ENCODE assay signal across 8 mouse cellular contexts in the genomic region with DNA sequence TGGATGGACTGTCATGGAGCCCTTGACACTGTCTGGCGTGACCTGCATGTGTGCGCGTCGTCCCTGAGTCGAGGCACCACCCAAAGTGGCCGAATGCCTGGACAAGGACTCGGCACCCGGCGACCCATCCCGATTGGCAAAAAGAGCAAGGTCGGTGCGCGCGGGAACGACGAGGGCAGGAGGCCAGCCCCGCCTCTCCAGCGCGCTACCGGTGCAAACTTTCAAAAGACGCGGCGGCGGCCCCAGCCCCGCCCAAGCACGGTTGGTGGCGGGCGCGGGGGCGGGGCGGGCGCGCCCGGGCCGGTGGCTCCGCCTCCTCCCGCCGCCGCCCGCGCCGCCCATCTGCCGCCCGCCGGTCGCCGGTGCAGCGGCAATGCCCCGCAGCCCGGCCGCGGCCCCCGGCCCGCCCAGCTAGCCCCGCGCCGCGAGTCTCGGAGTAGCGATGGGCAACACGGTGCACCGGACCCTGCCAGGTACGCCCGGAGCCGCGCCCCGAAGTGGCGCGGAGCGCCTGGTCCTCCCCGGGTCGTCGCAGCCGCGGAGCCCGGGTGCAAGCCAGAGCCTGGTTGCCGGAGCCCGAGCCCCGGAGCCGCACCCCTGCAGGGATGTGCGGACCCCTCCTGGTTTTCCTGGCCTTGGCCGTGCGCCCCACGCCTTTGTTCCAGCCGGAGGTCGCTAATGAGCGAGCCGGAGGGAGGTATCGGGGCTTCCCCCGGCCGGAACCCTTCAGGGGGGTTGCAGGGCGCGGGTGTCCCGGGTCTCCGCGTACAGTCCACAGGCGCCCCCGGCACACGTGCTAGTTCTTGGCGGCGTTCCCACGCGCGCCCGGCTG. TPM values are rescaled to one million over a fixed set of nuclear protein-coding genes. Genes with fewer than 3 reads are reported as not detected.
DNase-seq lines count a peak whose midpoint lies in the region; ATAC-seq and TF ChIP-seq lines count a peak whose summit lies in the region.

Gene Neurl1b, plus strand, starts transcription at position 307 of the 832 bp plus-strand sequence.

- WGBS in embryonic facial prominence, embryonic 15.5 days, result under 1% methylated on average over 89 of the region's 105 CpGs
- WGBS in heart, embryonic 15.5 days, result under 1% methylated on average over 83 of the region's 105 CpGs
- under 1% methylated on average over 100 of the region's 105 CpGs for WGBS in lung, adult 2 months
- 1% methylated on average over 102 of the region's 105 CpGs for WGBS in olfactory bulb, adult 2 months

- no peaks in the 10 kb centered on the region for H3K4me1 ChIP-seq in ES-Bruce4 (ENCODE audit: control insufficient read depth, insufficient read depth, low read length)
- H3K4me1 ChIP-seq in embryonic facial prominence, embryonic 15.5 days, result peaks cover 15% of the 10 kb centered on the region; the same call in 1 of the 2 replicates
- peaks cover 36% of the 10 kb centered on the region for H3K4me1 ChIP-seq in heart, embryonic 15.5 days (replicated peaks)
- H3K4me1 ChIP-seq in lung, adult 2 months (ENCODE audit: control insufficient read depth, insufficient read depth, low read length), result 0 out of 2 replicates have a peak, but pooled peaks cover 2% of the 10 kb centered on the region
- H3K4me1 ChIP-seq in olfactory bulb, adult 2 months (ENCODE audit: control insufficient read depth, insufficient read depth, low read length), result peaks cover 19% of the 10 kb centered on the region

- peak; percentile 77 for DNase-seq in adrenal gland, postnatal 25 days
- DNase-seq in kidney, postnatal 14 days, result peak; percentile 83
- DNase-seq in lung, adult 2 months, result peak; percentile 56
- DNase-seq in urinary bladder, postnatal 25 days (ENCODE audit: low spot score), result peak; percentile 54

- H3K27me3 ChIP-seq in ES-Bruce4 (ENCODE audit: control insufficient read depth, insufficient read depth, low read length, poor library complexity, severe bottlenecking), result peaks cover 11% of the 10 kb centered on the region
- peaks cover 42% of the 10 kb centered on the region for H3K27me3 ChIP-seq in embryonic facial prominence, embryonic 15.5 days
- 0 out of 2 replicates have a peak, but pooled peaks cover 7% of the 10 kb centered on the region for H3K27me3 ChIP-seq in heart, embryonic 15.5 days

- no peaks in the 10 kb centered on the region for H3K9me3 ChIP-seq in ES-Bruce4 (replicated peaks; ENCODE audit: control insufficient read depth, insufficient read depth, low read length, poor library complexity, severe bottlenecking)
- H3K9me3 ChIP-seq in embryonic facial prominence, embryonic 15.5 days (replicated peaks), result no peaks in the 10 kb centered on the region
- no peaks in the 10 kb centered on the region for H3K9me3 ChIP-seq in heart, embryonic 15.5 days (replicated peaks)

- no peak for TF ChIP-seq EP300 in ES-Bruce4 (IDR thresholded peaks at IDR 0.05; ENCODE audit: insufficient read depth, low read depth, low read length)

- peak within 1 kb of the TSS; percentile 81 for H3K9ac ChIP-seq in ES-Bruce4 (ENCODE audit: low read depth, poor library complexity, severe bottlenecking)
- peak within 1 kb of the TSS; percentile 69 for H3K9ac ChIP-seq in embryonic facial prominence, embryonic 15.5 days
- peak within 1 kb of the TSS; percentile 89 for H3K9ac ChIP-seq in heart, embryonic 15.5 days

- TF ChIP-seq POLR2A in ES-Bruce4 (IDR thresholded peaks at IDR 0.05; ENCODE audit: insufficient read depth, low read length), result no peak
- TF ChIP-seq POLR2A in lung, adult 2 months (IDR thresholded peaks at IDR 0.05; ENCODE audit: borderline replicate concordance, extremely low read depth, low read depth, low read length), result no peak
- no peak for TF ChIP-seq POLR2A in olfactory bulb, adult 2 months (IDR thresholded peaks at IDR 0.05; ENCODE audit: insufficient read depth, low read depth, low read length)

- H3K4me2 ChIP-seq in embryonic facial prominence, embryonic 15.5 days (replicated peaks), result peak within 1 kb of the TSS; percentile 99
- H3K4me2 ChIP-seq in heart, embryonic 15.5 days, result peak within 1 kb of the TSS; percentile 93

- no peak for TF ChIP-seq CTCF in ES-Bruce4 (IDR thresholded peaks at IDR 0.05; ENCODE audit: low read depth, low read length)
- TF ChIP-seq CTCF in lung, adult 2 months (IDR thresholded peaks at IDR 0.05; ENCODE audit: insufficient read depth, low read length), result no peak
- TF ChIP-seq CTCF in olfactory bulb, adult 2 months (IDR thresholded peaks at IDR 0.05; ENCODE audit: insufficient read depth, low read depth, low read length), result no peak

- H3K4me3 ChIP-seq in ES-Bruce4 (ENCODE audit: low read depth, low read length), result peak within 1 kb of the TSS; percentile 95
- peak within 1 kb of the TSS; percentile 72 for H3K4me3 ChIP-seq in embryonic facial prominence, embryonic 15.5 days (replicated peaks)
- peak within 1 kb of the TSS; percentile 86 for H3K4me3 ChIP-seq in heart, embryonic 15.5 days
- peak within 1 kb of the TSS; percentile 78 for H3K4me3 ChIP-seq in lung, adult 2 months (replicated peaks; ENCODE audit: extremely low read depth, low read depth, low read length)
- H3K4me3 ChIP-seq in olfactory bulb, adult 2 months (ENCODE audit: insufficient read depth, low read depth, low read length), result peak within 1 kb of the TSS; percentile 71

- H3K27ac ChIP-seq in ES-Bruce4 (ENCODE audit: insufficient read depth, low read length), result no peak within 1 kb of the TSS
- no peak within 1 kb of the TSS for H3K27ac ChIP-seq in embryonic facial prominence, embryonic 15.5 days (replicated peaks)
- peak within 1 kb of the TSS; percentile 74 for H3K27ac ChIP-seq in heart, embryonic 15.5 days
- peak within 1 kb of the TSS; percentile 72 for H3K27ac ChIP-seq in olfactory bulb, adult 2 months (ENCODE audit: insufficient read depth, low read depth, low read length)

- H3K36me3 ChIP-seq in ES-Bruce4 (ENCODE audit: control insufficient read depth, insufficient read depth, low read length, poor library complexity, severe bottlenecking), result no peaks in the 10 kb centered on the region
- no peaks in the 10 kb centered on the region for H3K36me3 ChIP-seq in embryonic facial prominence, embryonic 15.5 days
- no peaks in the 10 kb centered on the region for H3K36me3 ChIP-seq in heart, embryonic 15.5 days

- ATAC-seq in embryonic facial prominence, embryonic 15.5 days (ENCODE audit: insufficient number of reproducible peaks, low FRiP score, low TSS enrichment, low read depth), result no peak
- peak; percentile 57 for ATAC-seq in heart, embryonic 15.5 days (replicated peaks; ENCODE audit: insufficient number of reproducible peaks, insufficient read depth, low FRiP score, low read depth)

RNA-seq across cellular contexts. Expression of gene Neurl1b, which starts in this region (rescaled TPM):
- 3.3 and 4.2 TPM in 2 replicates for polyA plus RNA-seq in ES-Bruce4 (2011; ENCODE audit: insufficient read depth, insufficient read length, low read depth, missing spikeins)
- total RNA-seq in adrenal gland, postnatal 25 days (2021), result 49.1 and 57.1 TPM in 2 replicates
- polyA plus RNA-seq in embryonic facial prominence, embryonic 15.5 days (2015; fragmentation: Nextera tagmentation; extraction: Ambion mirVana), result 1.2 and 1.3 TPM in 2 replicates
- 2.5 and 2.7 TPM in 2 replicates for polyA plus RNA-seq in heart, embryonic 15.5 days (2015; fragmentation: Nextera tagmentation; extraction: Ambion mirVana)
- 14.5 and 38.8 TPM in 2 replicates for polyA plus RNA-seq in lung, adult 2 months (2012; rRNA removed)
- not detected in 2 replicates for polyA plus RNA-seq in olfactory bulb, adult 2 months (2012; ENCODE audit: insufficient read depth, insufficient read length, low replicate concordance, missing spikeins)

Comparison
In these comparisons a context has a peak if more than half of its experiments do, and no peak if none do; other contexts are left out.
1. H3K27ac ChIP-seq: peak in heart, embryonic 15.5 days (single experiment) and olfactory bulb, adult 2 months (single experiment); none in ES-Bruce4 (single experiment) and embryonic facial prominence, embryonic 15.5 days (single experiment).
2. Peak in every context shown above with its lines, with median percentiles within 50 percentile points of each other: H3K4me3 ChIP-seq, H3K9ac ChIP-seq and DNase-seq.